Mouse (Mus musculus): ENCODE data around the gene Olfr839-ps1. TPM values are rescaled to one million over a fixed set of nuclear protein-coding genes. Genes with fewer than 3 reads are reported as not detected.

Gene Olfr839-ps1
- polyA plus RNA-seq (2017; shearing (Covaris generic)) = under 1 TPM in 1 of 2 experiments, not detected in 1; 0.09 TPM

GRCm38 (mm10) chr9:19177212-19177611 is at the start of gene Olfr839-ps1:
TSS of gene Olfr839-ps1 (minus strand) at chr9:19177312.

GRCm38 (mm10) chr9:19136017-19136416 is 41.1 kb downstream of the Olfr839-ps1 start, which contains the start of gene Olfr837:
TSS of gene Olfr837 (plus strand) at chr9:19136317.

GRCm38 (mm10) chr9:19120082-19120481 is 57.0 kb downstream of the Olfr839-ps1 start, which contains the start of gene Olfr836:
TSS of gene Olfr836 (plus strand) at chr9:19120382.

Other genes starting within 250 kb of the Olfr839-ps1 start
- gene Olfr832, start 240.2 kb downstream of the Olfr839-ps1 start, polyA plus RNA-seq (2017; shearing (Covaris generic)) = not detected
- not detected for gene Olfr834, start 189.3 kb downstream of the Olfr839-ps1 start, polyA plus RNA-seq (2017; shearing (Covaris generic))
- not detected for gene Olfr835, start 144.6 kb downstream of the Olfr839-ps1 start, polyA plus RNA-seq (2017; shearing (Covaris generic))
- gene Olfr836, start 56.9 kb downstream of the Olfr839-ps1 start, polyA plus RNA-seq (2017; shearing (Covaris generic)) = under 1 TPM; 0.12 to 0.29 TPM
- gene Olfr837, start 41.0 kb downstream of the Olfr839-ps1 start, polyA plus RNA-seq (2017; shearing (Covaris generic)) = under 1 TPM; 0.25 to 0.54 TPM
- gene Olfr843, start 74.7 kb upstream of the Olfr839-ps1 start, polyA plus RNA-seq (2017; shearing (Covaris generic)) = under 1 TPM in 1 of 2 experiments, not detected in 1; 0.31 TPM
- not detected for gene Olfr844, start 139.0 kb upstream of the Olfr839-ps1 start, polyA plus RNA-seq (2017; shearing (Covaris generic))
- gene Olfr845, start 159.1 kb upstream of the Olfr839-ps1 start, polyA plus RNA-seq (2017; shearing (Covaris generic)) = not detected
- not detected for gene Olfr846, start 186.7 kb upstream of the Olfr839-ps1 start, polyA plus RNA-seq (2017; shearing (Covaris generic))
- under 1 TPM in 1 of 2 experiments, not detected in 1; 0.16 TPM for gene Olfr847, start 201.4 kb upstream of the Olfr839-ps1 start, polyA plus RNA-seq (2017; shearing (Covaris generic))